Mouse (Mus musculus): ENCODE measurements around the gene Cd300c.

- TF ChIP-seq POLR2A (IDR thresholded peaks at IDR 0.05; ENCODE audit: extremely low read depth, insufficient read depth, low read length) (no peak), CTCF (IDR thresholded peaks at IDR 0.05; ENCODE audit: extremely low read depth, insufficient read depth, low read length) (no peak)
These were observed 60.9 kb downstream of the Cd300c start for GRCm38 (mm10) chr11:114908086-114908485.

Measured in cortical plate, adult 2 months (tissue).